Mouse (Mus musculus) cerebellum, adult 2 months (tissue): ENCODE results near the gene Zfp26.

Experiments used
- CTCF ChIP-seq: fragments of 200-500 bp; IDR thresholded peaks from 2 replicates; pipeline ENCODE4 v1.5.1; 2011; ENCODE audit warnings: low read depth, mild to moderate bottlenecking, control low read depth, low read length, moderate library complexity, borderline replicate concordance; ENCODE audit not compliant: insufficient read depth
- POLR2A ChIP-seq: fragments of 200-500 bp; IDR thresholded peaks from 2 replicates; pipeline ENCODE4 v1.6.1; 2011; ENCODE audit warnings: low read length, control low read depth, borderline replicate concordance; ENCODE audit not compliant: insufficient read depth

- TF ChIP-seq CTCF: no peak
- TF ChIP-seq POLR2A: no peak
Observed at GRCm38 (mm10) chr9:20491858-20492526, 32.0 kb upstream of the Zfp26 start.
